Mouse (Mus musculus) CH12.LX (cell line): ENCODE measurements at regions not wholly inside any gene's neighbourhood (a gene's known extent, or its start where the extent isn't known, plus 50 kb on each side); places are given as distances from the start of the nearest gene placed in this dataset.

ENCODE experiments used
- DNase-seq: peaks from one replicate; pipeline ENCODE4 v3.0.0-alpha.2; 2013; ENCODE audit errors: extremely low read depth
- H3K27ac ChIP-seq: 2 replicates; pipeline ENCODE4 v1.5.1; 2012; ENCODE audit warnings: low read depth, mild to moderate bottlenecking, control low read depth, moderate library complexity; ENCODE audit not compliant: insufficient read depth
- H3K27me3 ChIP-seq: replicated peaks from 2 replicates; pipeline ENCODE3; 2012; ENCODE audit warnings: inconsistent platforms
- H3K36me3 ChIP-seq, 2 experiments: replicated peaks in 1 of 2; 2 replicates each; pipeline versions ENCODE3 to v1.6.1; 2012; ENCODE audit warnings: inconsistent platforms in 1 of 2, low read length in 1 of 2, mild to moderate bottlenecking in 1 of 2, mixed read lengths in 1 of 2, moderate library complexity in 1 of 2; ENCODE audit not compliant: control insufficient read depth in 1 of 2, insufficient read depth in 1 of 2
- H3K4me1 ChIP-seq, 2 experiments: 2 replicates each; pipeline ENCODE4 v1.6.1; 2012; ENCODE audit warnings: inconsistent platforms in 1 of 2, moderate library complexity in 1 of 2; ENCODE audit not compliant: insufficient read depth in 2 of 2, control insufficient read depth in 1 of 2
- H3K4me2 ChIP-seq: 2 replicates; pipeline ENCODE4 v1.6.1; 2012; ENCODE audit warnings: low read depth, mild to moderate bottlenecking, control low read depth; ENCODE audit not compliant: poor library complexity, insufficient read depth, severe bottlenecking
- H3K4me3 ChIP-seq, 3 experiments: fragments of 150-350 bp in 1 of 3; sonication (generic) in 1 of 3; replicated peaks in 1 of 3; 2 replicates each; pipeline versions ENCODE3 to v1.5.1; 2011 to 2012; ENCODE audit warnings: low read depth in 2 of 3, low read length in 2 of 3, mild to moderate bottlenecking in 2 of 3, moderate library complexity in 2 of 3, control low read depth in 1 of 3, improper control_type of control experiment in 1 of 3, inconsistent platforms in 1 of 3, mixed read lengths in 1 of 3; ENCODE audit not compliant: poor library complexity in 1 of 3
- H3K79me2 ChIP-seq: replicated peaks from 2 replicates; pipeline ENCODE4 v1.6.1; 2012; ENCODE audit warnings: mild to moderate bottlenecking, moderate library complexity; ENCODE audit not compliant: control insufficient read depth, poor library complexity, insufficient read depth, severe bottlenecking; ENCODE audit errors: extremely low read depth
- H3K9ac ChIP-seq: 2 replicates; pipeline ENCODE4 v1.6.1; 2012; ENCODE audit warnings: low read depth, mild to moderate bottlenecking, control low read depth, moderate library complexity; ENCODE audit not compliant: insufficient read depth
- H3K9me3 ChIP-seq: replicated peaks from 2 replicates; pipeline ENCODE3; 2012; ENCODE audit warnings: low read length, inconsistent platforms, mixed read lengths
- BHLHE40 ChIP-seq: IDR thresholded peaks from 2 replicates; pipeline ENCODE4 v1.6.1; 2011; ENCODE audit warnings: mild to moderate bottlenecking, low read depth, low read length, improper control_type of control experiment
- CHD2 ChIP-seq: IDR thresholded peaks from 2 replicates; pipeline ENCODE4 v1.6.1; 2011; ENCODE audit warnings: low read length, improper control_type of control experiment
- CTCF ChIP-seq, 2 experiments: IDR thresholded peaks in 1 of 2; conservative IDR thresholded peaks in 1 of 2; 2 replicates each; pipeline ENCODE4 v1.5.1; 2011 to 2012; ENCODE audit warnings: low read depth in 2 of 2, low read length in 2 of 2, improper control_type of control experiment in 1 of 2, inconsistent platforms in 1 of 2, mild to moderate bottlenecking in 1 of 2, moderate library complexity in 1 of 2
- ELF1 ChIP-seq: IDR thresholded peaks from 2 replicates; pipeline ENCODE4 v1.6.1; 2014; ENCODE audit warnings: low read depth, mild to moderate bottlenecking, inconsistent platforms, low read length, improper control_type of control experiment
- EP300 ChIP-seq: IDR thresholded peaks from 2 replicates; pipeline ENCODE4 v1.6.1; 2011; ENCODE audit warnings: low read length, improper control_type of control experiment
- IRF4 ChIP-seq: IDR thresholded peaks from 2 replicates; pipeline ENCODE4 v1.6.1; 2014; ENCODE audit warnings: low read depth, mild to moderate bottlenecking, inconsistent platforms, low read length, improper control_type of control experiment
- JUND ChIP-seq: conservative IDR thresholded peaks from 2 replicates; pipeline ENCODE4 v1.6.1; 2011; ENCODE audit warnings: low read depth, low read length, improper control_type of control experiment
- MAFK ChIP-seq: IDR thresholded peaks from 2 replicates; pipeline ENCODE4 v1.6.1; 2011; ENCODE audit warnings: low read length, improper control_type of control experiment; ENCODE audit not compliant: insufficient replicate concordance
- MAX ChIP-seq: IDR thresholded peaks from 2 replicates; pipeline ENCODE4 v1.6.1; 2011; ENCODE audit warnings: low read length, improper control_type of control experiment
- MYC ChIP-seq: IDR thresholded peaks from 2 replicates; pipeline ENCODE4 v1.6.1; 2011; ENCODE audit warnings: low read depth, mild to moderate bottlenecking, improper control_type of control experiment, low read length
- RCOR1 ChIP-seq: conservative IDR thresholded peaks from 2 replicates; pipeline ENCODE4 v1.6.1; 2012; ENCODE audit warnings: low read depth, mild to moderate bottlenecking, inconsistent platforms, low read length, improper control_type of control experiment
- SIN3A ChIP-seq: IDR thresholded peaks from 2 replicates; pipeline ENCODE4 v1.6.1; 2012; ENCODE audit warnings: low read length, improper control_type of control experiment, inconsistent platforms
- TCF12 ChIP-seq: IDR thresholded peaks from 2 replicates; pipeline ENCODE4 v1.6.1; 2014; ENCODE audit warnings: low read depth, mild to moderate bottlenecking, inconsistent platforms, low read length, improper control_type of control experiment
- UBTF ChIP-seq: IDR thresholded peaks from 2 replicates; pipeline ENCODE4 v1.6.1; 2012; ENCODE audit warnings: low read depth, mild to moderate bottlenecking, inconsistent platforms, low read length, improper control_type of control experiment, moderate library complexity
- USF1 ChIP-seq: IDR thresholded peaks from 2 replicates; pipeline ENCODE4 v1.6.1; 2014; ENCODE audit warnings: low read depth, mild to moderate bottlenecking, inconsistent platforms, low read length, improper control_type of control experiment
- USF2 ChIP-seq: conservative IDR thresholded peaks from 2 replicates; pipeline ENCODE4 v1.6.1; 2011; ENCODE audit warnings: low read depth, low read length, improper control_type of control experiment
- ZC3H11A ChIP-seq: IDR thresholded peaks from 2 replicates; pipeline ENCODE4 v1.6.1; 2012; ENCODE audit warnings: low read depth, mild to moderate bottlenecking, inconsistent platforms, low read length, improper control_type of control experiment
- ZMIZ1 ChIP-seq: IDR thresholded peaks from 2 replicates; pipeline ENCODE4 v1.6.1; 2012; ENCODE audit warnings: low read depth, mild to moderate bottlenecking, inconsistent platforms, low read length, improper control_type of control experiment
- dilution Hi-C: fragments of 300-500 bp; cut with MboI; formaldehyde crosslinking; loops from 2 replicates; pipeline ENCODE4 v1.14.3; 2020; ENCODE audit warnings: low sequenced_read_pairs; ENCODE audit not compliant: extremely low pct_unique_long_range_greater_than_20kb, extremely low pct_ligation_motif_present
- in situ Hi-C: fragments of 300-500 bp; cut with MboI; formaldehyde crosslinking; loops from 3 replicates; pipeline ENCODE4 v1.14.3; 2019; ENCODE audit warnings: low sequenced_read_pairs, low pct_ligation_motif_present, low pct_unique_long_range_greater_than_20kb, mixed read lengths

- dilution Hi-C loops: no loop called here
- no peaks in the 10 kb centered on the region for H3K36me3 ChIP-seq
These were observed 117.9 kb upstream of the Gnao1 start for GRCm38 (mm10) chr8:93691826-93692225.

GRCm38 (mm10) chr8:93697206-93697605 is 112.6 kb upstream of the Gnao1 start:
- Histone ChIP-seq H3K4me2 (no peak overlapping the region), H3K4me3 (no peak overlapping the region), H3K9ac (no peak overlapping the region), H3K79me2 (no peaks in the 10 kb centered on the region), H3K4me1 (peaks cover 12 to 56% of the 10 kb centered on the region in 2 experiments; a peak in 3 of 4 replicates)
- in situ Hi-C loops: loop anchor here (25.0 kb wide), 1 partner anchor 490 kb away; the partner anchor contains the start of gene Mt1
- TF ChIP-seq MAX (no peak), SIN3A (no peak), ZMIZ1 (no peak), UBTF (no peak), BHLHE40 (no peak), USF1 (no peak), IRF4 (no peak), MAFK (no peak), USF2 (no peak), TCF12 (no peak), ZC3H11A (no peak), CHD2 (no peak)
- TF ChIP-seq, all 38 proteins: peak for 0
- Histone ChIP-seq H3K27ac (no peak overlapping the region), H3K36me3 (no peaks in the 10 kb centered on the region), H3K9me3 (no peaks in the 10 kb centered on the region), H3K27me3 (no peaks in the 10 kb centered on the region)
- no peak for DNase-seq
- dilution Hi-C loops: no loop called here

More at GRCm38 (mm10) chr8:93691826-93692225, 117.9 kb upstream of the Gnao1 start:
- Histone ChIP-seq H3K9me3 (no peaks in the 10 kb centered on the region), H3K27me3 (no peaks in the 10 kb centered on the region), H3K4me2 (no peak overlapping the region), H3K79me2 (no peaks in the 10 kb centered on the region), H3K4me3 (no peak overlapping the region), H3K27ac (no peak overlapping the region), H3K4me1 (peaks cover 9 to 46% of the 10 kb centered on the region in 2 experiments), H3K9ac (no peak overlapping the region; the same call in 1 of the 2 replicates)
- no peak for DNase-seq
- in situ Hi-C loops: loop anchor here (25.0 kb wide), 1 partner anchor 495 kb away; the partner anchor contains the start of gene Mt1
- TF ChIP-seq JUND (no peak), TCF12 (no peak)

- TF ChIP-seq JUND (no peak), ELF1 (no peak), IRF4 (0 out of 2 replicates have a peak, but pooled peaks have one; percentile 14), TCF12 (peak; percentile 63), MYC (no peak), MAX (no peak), CHD2 (no peak), EP300 (peak; percentile 63), ZC3H11A (no peak), RCOR1 (no peak), SIN3A (peak; percentile 32; the same call in 1 of the 2 replicates), CTCF (conservative IDR thresholded peaks at IDR 0.05 in 1 of 2, IDR thresholded peaks at IDR 0.05 in 1 of 2; ENCODE audit: low read depth in 2 of 2, low read length in 2 of 2) (no peak)
- TF ChIP-seq, all 38 proteins: peak for 4
- no peaks in the 10 kb centered on the region for H3K36me3 ChIP-seq
- dilution Hi-C loops (no loop called here), in situ Hi-C loops (loop anchor here (25.0 kb wide), 1 partner anchor 489 kb away; the partner anchor contains the start of gene Mt1)
- H3K9me3 ChIP-seq: no peaks in the 10 kb centered on the region
- no peak overlapping the region for H3K27ac ChIP-seq
- H3K9ac ChIP-seq: no peak overlapping the region
- no peaks in the 10 kb centered on the region for H3K27me3 ChIP-seq
- H3K4me2 ChIP-seq: no peak overlapping the region
- no peak overlapping the region for H3K4me3 ChIP-seq
- H3K79me2 ChIP-seq: no peaks in the 10 kb centered on the region
- peak; percentile 52 for DNase-seq
- H3K4me1 ChIP-seq: peaks cover 12 to 45% of the 10 kb centered on the region in 2 experiments; a peak in 3 of 4 replicates
These were observed 111.3 kb upstream of the Gnao1 start for GRCm38 (mm10) chr8:93698508-93698907.
